Mouse (Mus musculus) macrophage (primary cell): ENCODE data around the gene Anks1b. TPM values are rescaled to one million over a fixed set of nuclear protein-coding genes. Genes with fewer than 3 reads are reported as not detected.

ENCODE experiments used
- H3K27ac ChIP-seq: fragments of 350-480 bp; formaldehyde crosslinking; 2 replicates; pipeline ENCODE4 v1.9.0; 2021
- H3K36me3 ChIP-seq: fragments of 350-480 bp; formaldehyde crosslinking; 2 replicates; pipeline ENCODE4 v1.9.0; 2021; ENCODE audit errors: inconsistent target
- H3K4me3 ChIP-seq: fragments of 350-480 bp; formaldehyde crosslinking; 2 replicates; pipeline ENCODE4 v1.9.0; 2021; ENCODE audit errors: inconsistent target
- H3K79me2 ChIP-seq: fragments of 350-480 bp; formaldehyde crosslinking; 2 replicates; pipeline ENCODE4 v1.9.0; 2021; ENCODE audit errors: inconsistent target
- WGBS: methylation state at CpG from one replicate; pipeline ENCODE4 v1.1.7; 2026; ENCODE audit warnings: inconsistent platforms; ENCODE audit not compliant: missing documents; 5-methylcytosine and 5-hydroxymethylcytosine counted together
- polyA plus RNA-seq: library from polyadenylated mRNA; stranded (reverse); fragments of 250-400 nt; gene quantifications from 3 replicates; pipeline ENCODE4 v1.2.4, GENCODE M21; 2018; ENCODE audit warnings: inconsistent platforms

Anks1b gene
- polyA plus RNA-seq, 1 experiment from 2014 or later = not detected

GRCm38 (mm10) chr10:90329781-90330180 lies 456.5 kb downstream of the Anks1b start:
- H3K79me2 ChIP-seq = no peaks in the 10 kb centered on the region
- 90% methylated on average over 4 of the region's 4 CpGs for WGBS
- no peaks in the 10 kb centered on the region for H3K36me3 ChIP-seq
- no peak overlapping the region for H3K27ac ChIP-seq
- H3K4me3 ChIP-seq = no peak overlapping the region

- 80% methylated on average over 1 of the region's 1 CpGs for WGBS
- H3K27ac ChIP-seq = no peak overlapping the region
- H3K4me3 ChIP-seq = no peak overlapping the region
- H3K79me2 ChIP-seq = no peaks in the 10 kb centered on the region
- no peaks in the 10 kb centered on the region for H3K36me3 ChIP-seq
Measured at GRCm38 (mm10) chr10:90345394-90345793, 472.1 kb downstream of the Anks1b start.

- WGBS = no CpG with 5 or more reads among the region's 1 CpGs
- Histone ChIP-seq H3K79me2 (no peaks in the 10 kb centered on the region), H3K36me3 (no peaks in the 10 kb centered on the region), H3K4me3 (no peak overlapping the region), H3K27ac (no peak overlapping the region)
Measured at GRCm38 (mm10) chr10:90356258-90356657, 482.9 kb downstream of the Anks1b start.

GRCm38 (mm10) chr10:90357169-90357907 lies 484.0 kb downstream of the Anks1b start:
- 100% methylated on average over 1 of the region's 1 CpGs for WGBS
- H3K4me3 ChIP-seq = no peak overlapping the region
- H3K27ac ChIP-seq = no peak overlapping the region
- no peaks in the 10 kb centered on the region for H3K79me2 ChIP-seq
- H3K36me3 ChIP-seq = no peaks in the 10 kb centered on the region

GRCm38 (mm10) chr10:90369015-90369414 lies 495.7 kb downstream of the Anks1b start:
- no peaks in the 10 kb centered on the region for H3K79me2 ChIP-seq
- no peak overlapping the region for H3K27ac ChIP-seq
- WGBS = 90% methylated on average over 7 of the region's 7 CpGs
- H3K36me3 ChIP-seq = no peaks in the 10 kb centered on the region
- H3K4me3 ChIP-seq = no peak overlapping the region

- no peak overlapping the region for H3K4me3 ChIP-seq
- H3K36me3 ChIP-seq = no peaks in the 10 kb centered on the region
- no peak overlapping the region for H3K27ac ChIP-seq
- no peaks in the 10 kb centered on the region for H3K79me2 ChIP-seq
- 90% methylated on average over 3 of the region's 3 CpGs for WGBS
Measured at GRCm38 (mm10) chr10:90370751-90371150, 497.4 kb downstream of the Anks1b start.

- H3K27ac ChIP-seq = no peak overlapping the region
Measured at GRCm38 (mm10) chr10:90373469-90373868, 500.2 kb downstream of the Anks1b start.

GRCm38 (mm10) chr10:90376605-90377004 lies 503.3 kb downstream of the Anks1b start:
- Histone ChIP-seq H3K36me3 (no peaks in the 10 kb centered on the region), H3K4me3 (no peak overlapping the region), H3K79me2 (no peaks in the 10 kb centered on the region), H3K27ac (no peak overlapping the region)
- 75% methylated on average over 1 of the region's 1 CpGs for WGBS

More at GRCm38 (mm10) chr10:90373469-90373868, 500.2 kb downstream of the Anks1b start:
- no peak overlapping the region for H3K4me3 ChIP-seq
- no peaks in the 10 kb centered on the region for H3K79me2 ChIP-seq
- no peaks in the 10 kb centered on the region for H3K36me3 ChIP-seq
- WGBS = 16% methylated on average over 4 of the region's 4 CpGs

- no peak overlapping the region for H3K4me3 ChIP-seq
- no peaks in the 10 kb centered on the region for H3K79me2 ChIP-seq
- WGBS = 8% methylated on average over 1 of the region's 1 CpGs
- no peaks in the 10 kb centered on the region for H3K36me3 ChIP-seq
- no peak overlapping the region for H3K27ac ChIP-seq
Measured at GRCm38 (mm10) chr10:90380062-90380461, 506.8 kb downstream of the Anks1b start.

- H3K4me3 ChIP-seq = no peak overlapping the region
- no peak overlapping the region for H3K27ac ChIP-seq
- 84% methylated on average over 8 of the region's 8 CpGs for WGBS
- H3K79me2 ChIP-seq = no peaks in the 10 kb centered on the region
- H3K36me3 ChIP-seq = no peaks in the 10 kb centered on the region
Measured at GRCm38 (mm10) chr10:90380704-90381339, 507.5 kb downstream of the Anks1b start.

- WGBS = 96% methylated on average over 4 of the region's 4 CpGs
- no peak overlapping the region for H3K27ac ChIP-seq
- H3K4me3 ChIP-seq = no peak overlapping the region
- H3K79me2 ChIP-seq = no peaks in the 10 kb centered on the region
- H3K36me3 ChIP-seq = no peaks in the 10 kb centered on the region
Measured at GRCm38 (mm10) chr10:90400382-90400781, 527.1 kb downstream of the Anks1b start.

GRCm38 (mm10) chr10:90408484-90408883 lies 535.2 kb downstream of the Anks1b start:
- Histone ChIP-seq H3K27ac (no peak overlapping the region), H3K36me3 (no peaks in the 10 kb centered on the region), H3K4me3 (no peak overlapping the region), H3K79me2 (no peaks in the 10 kb centered on the region)
- 94% methylated on average over 2 of the region's 2 CpGs for WGBS

GRCm38 (mm10) chr10:90431527-90431926 lies 558.2 kb downstream of the Anks1b start:
- H3K36me3 ChIP-seq = no peaks in the 10 kb centered on the region
- no peak overlapping the region for H3K4me3 ChIP-seq
- H3K79me2 ChIP-seq = no peaks in the 10 kb centered on the region
- WGBS = 23% methylated on average over 5 of the region's 5 CpGs
- H3K27ac ChIP-seq = no peak overlapping the region

GRCm38 (mm10) chr10:90431974-90432373 lies 558.7 kb downstream of the Anks1b start:
- Histone ChIP-seq H3K27ac (no peak overlapping the region), H3K36me3 (no peaks in the 10 kb centered on the region), H3K4me3 (no peak overlapping the region), H3K79me2 (no peaks in the 10 kb centered on the region)
- WGBS = 71% methylated on average over 9 of the region's 9 CpGs

GRCm38 (mm10) chr10:90432479-90432878 lies 559.2 kb downstream of the Anks1b start:
- no peaks in the 10 kb centered on the region for H3K36me3 ChIP-seq
- H3K27ac ChIP-seq = no peak overlapping the region
- no peak overlapping the region for H3K4me3 ChIP-seq
- H3K79me2 ChIP-seq = no peaks in the 10 kb centered on the region
- 80% methylated on average over 12 of the region's 12 CpGs for WGBS
